Mouse (Mus musculus) retina, postnatal 7 days (tissue): ENCODE results near the gene Bst1.

ENCODE experiments used
- DNase-seq: peaks from one replicate; pipeline ENCODE4 v3.0.0-alpha.2; 2012; ENCODE audit warnings: low read depth, low spot score

Gene Bst1

DNA sequence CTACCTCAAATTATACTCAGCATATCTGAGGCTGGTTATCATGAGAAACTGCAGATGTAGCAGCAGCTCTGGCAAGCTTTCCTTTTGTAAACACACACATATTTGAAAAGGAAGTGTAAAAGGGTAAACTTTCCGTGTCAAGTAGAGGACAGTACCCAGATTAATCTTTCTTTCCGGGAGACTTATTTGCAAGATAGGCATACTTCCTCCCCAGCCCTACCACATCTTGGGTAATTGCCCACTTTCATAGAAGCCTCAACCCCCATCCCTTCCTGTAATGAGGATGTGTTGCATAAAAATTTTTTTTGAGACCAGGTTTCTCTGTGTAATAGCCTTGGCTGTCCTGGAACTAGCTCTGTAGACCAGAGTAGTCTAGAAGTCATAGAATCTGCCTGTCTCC is 37.1 kb downstream of the Bst1 start:
- no peak for DNase-seq

GRCm38 (mm10) chr5:43859663-43860062 is 41.0 kb downstream of the Bst1 start:
- no peak for DNase-seq

- no peak for DNase-seq
Observed at GRCm38 (mm10) chr5:43860096-43860495, 41.4 kb downstream of the Bst1 start.

DNA sequence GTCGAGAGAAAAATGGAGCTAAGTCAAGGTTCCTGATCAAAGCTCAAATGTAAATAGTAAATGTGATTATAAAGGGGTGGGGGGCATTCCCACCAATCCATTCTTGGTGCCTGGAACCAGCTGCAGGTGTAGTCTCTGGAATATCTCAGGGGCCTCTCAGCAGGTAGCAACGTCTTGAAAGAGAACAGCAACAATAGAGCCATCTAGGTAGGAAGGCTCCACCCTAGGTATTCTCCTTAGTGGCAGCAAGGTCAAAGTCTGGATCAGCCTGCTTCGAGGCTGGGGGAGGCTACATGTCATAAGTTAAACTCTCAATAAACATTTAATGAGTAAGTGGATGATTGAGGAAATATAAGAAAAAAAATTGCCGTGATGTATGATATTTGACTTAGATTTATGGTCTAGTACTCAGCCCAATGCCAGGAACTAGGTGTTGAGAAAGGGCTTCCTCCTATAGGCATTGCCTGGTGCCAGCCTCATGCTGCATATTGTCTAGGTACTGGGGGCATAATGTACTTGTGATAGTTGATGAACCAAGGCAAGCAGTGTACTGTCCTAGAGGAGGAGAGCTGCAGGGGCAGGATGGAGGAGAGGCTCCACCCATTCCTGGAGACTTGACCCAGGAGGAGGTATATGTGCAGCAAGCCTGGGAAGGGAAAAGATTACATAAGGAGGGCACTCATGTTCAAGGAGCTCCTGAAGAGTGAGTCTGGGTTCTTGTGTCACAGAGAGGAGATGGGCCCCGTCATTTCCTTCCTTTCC is 42.2 kb downstream of the Bst1 start:
- DNase-seq: no peak

DNA sequence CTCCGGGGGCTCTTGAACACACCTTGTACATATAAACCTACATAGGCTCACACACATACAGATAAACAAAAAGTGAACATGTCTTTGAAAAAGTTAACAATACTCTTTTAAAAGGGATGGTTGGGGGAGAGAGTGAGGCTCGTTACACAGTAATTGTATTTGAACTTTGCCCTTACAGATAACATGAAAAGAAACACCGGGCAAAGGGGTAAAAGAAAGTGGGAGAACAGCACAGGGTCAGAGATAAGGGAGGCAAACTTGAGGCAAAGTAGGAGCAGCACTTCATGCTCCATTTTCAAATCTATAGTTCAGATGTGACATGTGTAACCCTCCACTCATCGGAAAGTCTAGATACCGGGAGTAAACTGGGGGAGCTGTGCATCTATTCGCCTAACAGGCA is 45.0 kb downstream of the Bst1 start:
- DNase-seq: no peak

DNA sequence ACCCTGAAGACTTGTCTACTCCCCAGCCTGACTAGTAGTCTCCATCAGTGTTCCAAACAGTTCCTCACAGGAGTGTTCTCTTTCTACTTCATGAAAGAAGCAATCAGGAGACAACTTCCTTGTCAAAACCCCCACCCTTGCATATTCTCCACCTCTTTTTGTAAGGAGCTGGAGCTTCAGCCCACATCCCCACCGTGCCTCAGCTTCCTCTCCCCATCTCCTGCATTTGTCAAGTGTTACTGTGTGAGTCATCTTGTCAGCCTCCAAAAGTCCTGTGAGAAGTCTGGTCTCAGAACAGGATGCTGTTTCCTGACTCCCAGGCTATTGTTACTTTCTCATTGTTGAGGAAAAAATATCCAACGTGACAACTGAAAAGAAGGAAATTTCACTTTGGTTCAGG is 46.6 kb downstream of the Bst1 start:
- no peak for DNase-seq

DNA sequence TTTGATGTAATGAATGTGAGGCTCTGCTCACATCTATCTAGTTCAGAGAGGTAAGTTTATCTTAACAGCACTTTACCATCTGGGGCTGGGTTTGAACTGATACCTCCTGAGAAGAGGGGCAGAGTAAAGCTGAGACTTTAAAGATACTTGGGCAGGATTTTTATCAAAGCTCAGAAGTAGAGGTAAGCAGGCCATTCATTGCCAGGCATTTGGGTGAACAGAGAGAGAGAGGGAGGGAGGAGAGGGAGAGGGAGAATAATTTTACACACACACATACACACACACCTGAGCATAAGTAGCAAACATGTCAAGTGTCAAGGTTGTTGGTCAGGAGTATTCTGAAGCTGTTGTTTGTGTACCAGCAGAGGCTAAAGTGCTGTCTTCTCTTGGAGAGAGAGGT is 49.6 kb downstream of the Bst1 start, which contains the start of gene Cd38:
Gene Cd38 (plus strand): TSS at position 301 of the 400 bp plus-strand sequence.
- DNase-seq: no peak

DNA sequence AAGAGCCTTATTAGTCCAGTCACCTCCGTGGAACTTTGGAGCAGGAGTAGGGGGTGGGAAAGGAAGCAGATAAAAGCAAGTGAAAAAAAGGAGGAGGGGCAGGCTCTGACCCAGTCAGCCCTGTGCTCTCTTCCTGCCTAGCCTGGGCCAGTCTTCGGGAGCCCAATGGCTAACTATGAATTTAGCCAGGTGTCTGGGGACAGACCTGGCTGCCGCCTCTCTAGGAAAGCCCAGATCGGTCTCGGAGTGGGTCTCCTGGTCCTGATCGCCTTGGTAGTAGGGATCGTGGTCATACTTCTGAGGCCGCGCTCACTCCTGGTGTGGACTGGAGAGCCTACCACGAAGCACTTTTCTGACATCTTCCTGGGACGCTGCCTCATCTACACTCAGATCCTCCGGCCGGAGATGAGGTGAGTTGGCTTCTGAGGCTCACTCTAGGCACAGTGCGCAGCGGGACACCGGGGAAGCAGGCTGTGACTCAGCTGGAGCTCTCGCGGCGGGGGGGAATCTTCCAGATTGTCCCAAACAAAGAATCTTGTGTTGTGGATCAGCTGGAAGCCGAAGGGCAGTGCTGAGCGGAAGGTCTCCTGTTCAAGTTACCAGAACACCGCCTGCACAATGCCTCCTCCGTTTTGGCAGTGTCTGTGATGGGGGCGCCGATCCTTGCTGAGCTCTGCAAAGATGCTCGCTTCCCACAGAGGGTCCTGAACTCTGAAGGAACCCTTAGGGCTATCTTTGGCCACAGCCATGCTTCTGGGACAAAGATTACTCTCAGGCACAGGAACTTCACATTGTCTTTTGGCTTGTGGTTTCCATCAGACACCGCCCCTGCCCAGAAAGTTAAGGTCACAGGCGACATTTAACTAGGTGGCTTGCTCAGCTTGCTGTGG is 50.3 kb downstream of the Bst1 start:
- no peak for DNase-seq

GRCm38 (mm10) chr5:43871845-43872244 is 53.2 kb downstream of the Bst1 start:
- no peak for DNase-seq

GRCm38 (mm10) chr5:43872652-43873051 is 54.0 kb downstream of the Bst1 start:
- DNase-seq: no peak

DNA sequence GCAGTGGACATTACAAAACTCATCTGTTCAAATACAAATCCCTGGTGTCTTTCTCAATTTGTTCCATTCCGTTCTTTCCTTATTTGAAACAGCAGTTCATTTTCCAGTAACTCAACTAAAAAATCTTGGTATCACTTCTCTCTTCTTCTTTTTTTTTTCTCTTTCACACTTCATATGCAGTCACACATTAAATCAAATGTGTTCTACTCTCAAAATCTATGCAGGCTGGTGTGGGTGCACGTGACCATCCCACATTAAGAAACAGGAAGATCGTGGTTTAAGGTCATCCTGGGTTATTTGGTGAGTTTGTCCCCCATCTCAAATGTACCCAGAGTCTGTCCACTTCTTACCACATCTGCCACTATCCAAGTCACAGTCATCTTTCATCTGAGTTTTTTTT is 63.3 kb downstream of the Bst1 start:
- DNase-seq: no peak

GRCm38 (mm10) chr5:43885060-43885820 is 66.6 kb downstream of the Bst1 start:
- DNase-seq: no peak

- DNase-seq: no peak
Observed at GRCm38 (mm10) chr5:43892386-43892785, 73.7 kb downstream of the Bst1 start.
